Mouse (Mus musculus): ENCODE measurements around the gene 5730522E02Rik. TPM values are rescaled to one million over a fixed set of nuclear protein-coding genes. Genes with fewer than 3 reads are reported as not detected.

Gene 5730522E02Rik
- polyA plus RNA-seq, 1 experiment: 8.8 TPM

- H3K4me1 ChIP-seq (ENCODE audit: control insufficient read depth, insufficient read depth, low read length): no peaks in the 10 kb centered on the region
- H3K4me3 ChIP-seq (ENCODE audit: insufficient read depth, low read length): no peak overlapping the region
- no peak overlapping the region for H3K27ac ChIP-seq (ENCODE audit: insufficient read depth, low read length)
- TF ChIP-seq CTCF (IDR thresholded peaks at IDR 0.05; ENCODE audit: extremely low read depth, insufficient read depth, low read length) (no peak), POLR2A (IDR thresholded peaks at IDR 0.05; ENCODE audit: extremely low read depth, insufficient read depth, low read length) (no peak)
Measured at GRCm38 (mm10) chr11:26195468-26195867, 15.1 kb downstream of the 5730522E02Rik start.

GRCm38 (mm10) chr11:26187231-26187967 lies 23.2 kb downstream of the 5730522E02Rik start:
- TF ChIP-seq POLR2A (IDR thresholded peaks at IDR 0.05; ENCODE audit: extremely low read depth, insufficient read depth, low read length): no peak
- TF ChIP-seq CTCF (IDR thresholded peaks at IDR 0.05; ENCODE audit: extremely low read depth, insufficient read depth, low read length): no peak
- H3K4me3 ChIP-seq (ENCODE audit: insufficient read depth, low read length): no peak overlapping the region

DNA sequence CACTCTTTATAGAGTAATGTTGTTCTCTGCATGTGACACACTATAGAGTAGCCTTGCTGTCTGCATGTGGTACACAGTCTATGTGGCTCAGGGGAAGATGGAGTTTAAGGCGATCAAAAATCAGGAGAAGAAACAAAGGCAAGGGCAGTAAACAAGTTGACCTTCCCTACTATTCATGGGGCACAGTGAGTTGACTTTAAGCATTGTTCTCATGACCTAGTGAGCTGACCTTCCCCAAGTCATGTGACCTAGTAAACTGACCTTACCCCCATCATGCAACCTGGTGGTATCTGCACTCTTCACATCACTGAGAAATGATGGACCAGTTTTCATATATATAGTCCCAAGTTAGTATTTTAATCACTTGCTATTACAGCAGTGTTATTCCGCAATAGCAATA lies 40.0 kb downstream of the 5730522E02Rik start:
- H3K4me3 ChIP-seq (ENCODE audit: insufficient read depth, low read length): no peak overlapping the region
- H3K4me1 ChIP-seq (ENCODE audit: control insufficient read depth, insufficient read depth, low read length): no peaks in the 10 kb centered on the region
- TF ChIP-seq POLR2A (IDR thresholded peaks at IDR 0.05; ENCODE audit: extremely low read depth, insufficient read depth, low read length) (no peak), CTCF (IDR thresholded peaks at IDR 0.05; ENCODE audit: extremely low read depth, insufficient read depth, low read length) (no peak)
- H3K27ac ChIP-seq (ENCODE audit: insufficient read depth, low read length): no peak overlapping the region

More at GRCm38 (mm10) chr11:26187231-26187967, 23.2 kb downstream of the 5730522E02Rik start:
- H3K27ac ChIP-seq (ENCODE audit: insufficient read depth, low read length): no peak overlapping the region
- no peaks in the 10 kb centered on the region for H3K4me1 ChIP-seq (ENCODE audit: control insufficient read depth, insufficient read depth, low read length)

DNA sequence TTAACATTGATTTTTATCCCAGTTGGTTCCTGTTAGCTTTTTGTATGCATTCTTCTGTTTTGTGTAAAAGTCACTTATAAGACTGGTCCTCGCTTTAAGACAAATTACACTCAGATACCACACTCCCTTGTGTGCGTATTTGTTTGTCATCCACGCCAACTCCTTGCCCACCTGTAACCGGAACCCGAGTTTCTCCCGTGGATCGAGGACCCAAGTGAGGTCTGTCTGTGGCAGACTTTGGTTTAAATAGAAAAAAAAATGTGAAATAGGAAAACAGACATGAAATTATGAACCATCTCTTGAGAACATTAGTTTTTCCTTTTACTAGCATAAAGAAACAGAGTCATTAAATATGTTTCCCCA lies 43.0 kb downstream of the 5730522E02Rik start:
- Histone ChIP-seq H3K4me1 (ENCODE audit: control insufficient read depth, insufficient read depth, low read length) (no peaks in the 10 kb centered on the region), H3K4me3 (ENCODE audit: insufficient read depth, low read length) (no peak overlapping the region), H3K27ac (ENCODE audit: insufficient read depth, low read length) (no peak overlapping the region)
- TF ChIP-seq POLR2A (IDR thresholded peaks at IDR 0.05; ENCODE audit: extremely low read depth, insufficient read depth, low read length) (no peak), CTCF (IDR thresholded peaks at IDR 0.05; ENCODE audit: extremely low read depth, insufficient read depth, low read length) (no peak)

DNA sequence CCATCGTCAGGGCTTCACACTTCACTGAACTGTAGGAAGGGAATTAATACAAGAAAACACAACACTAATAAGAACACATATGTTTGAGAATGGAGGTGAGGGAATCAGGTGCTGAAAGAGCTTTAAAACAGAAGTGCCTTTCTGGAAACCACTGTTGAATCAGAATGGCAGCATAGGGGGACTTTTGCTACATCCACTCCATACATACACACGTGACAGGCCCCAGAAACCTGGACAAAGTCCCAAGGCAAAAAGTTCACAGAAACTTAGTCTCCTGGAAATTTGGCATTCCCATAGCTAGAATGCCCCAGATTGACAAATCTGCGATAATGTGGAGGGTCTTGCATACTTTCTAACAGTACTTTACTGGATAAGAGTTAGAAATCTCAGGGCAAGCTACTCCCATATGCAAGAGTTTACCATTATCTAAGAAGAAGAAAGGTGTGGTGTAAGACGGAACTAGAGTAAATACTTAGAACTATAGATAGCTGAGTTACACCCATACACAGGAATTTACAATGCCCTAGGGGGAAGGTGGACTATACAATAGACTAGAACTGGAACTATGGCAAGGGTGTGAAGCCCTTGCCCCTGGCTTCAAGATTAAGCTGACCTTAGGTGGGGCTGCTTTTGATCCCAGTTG lies 43.5 kb downstream of the 5730522E02Rik start:
- Histone ChIP-seq H3K4me1 (ENCODE audit: control insufficient read depth, insufficient read depth, low read length) (no peaks in the 10 kb centered on the region), H3K27ac (ENCODE audit: insufficient read depth, low read length) (no peak overlapping the region), H3K4me3 (ENCODE audit: insufficient read depth, low read length) (no peak overlapping the region)
- TF ChIP-seq CTCF (IDR thresholded peaks at IDR 0.05; ENCODE audit: extremely low read depth, insufficient read depth, low read length) (no peak), POLR2A (IDR thresholded peaks at IDR 0.05; ENCODE audit: extremely low read depth, insufficient read depth, low read length) (no peak)

DNA sequence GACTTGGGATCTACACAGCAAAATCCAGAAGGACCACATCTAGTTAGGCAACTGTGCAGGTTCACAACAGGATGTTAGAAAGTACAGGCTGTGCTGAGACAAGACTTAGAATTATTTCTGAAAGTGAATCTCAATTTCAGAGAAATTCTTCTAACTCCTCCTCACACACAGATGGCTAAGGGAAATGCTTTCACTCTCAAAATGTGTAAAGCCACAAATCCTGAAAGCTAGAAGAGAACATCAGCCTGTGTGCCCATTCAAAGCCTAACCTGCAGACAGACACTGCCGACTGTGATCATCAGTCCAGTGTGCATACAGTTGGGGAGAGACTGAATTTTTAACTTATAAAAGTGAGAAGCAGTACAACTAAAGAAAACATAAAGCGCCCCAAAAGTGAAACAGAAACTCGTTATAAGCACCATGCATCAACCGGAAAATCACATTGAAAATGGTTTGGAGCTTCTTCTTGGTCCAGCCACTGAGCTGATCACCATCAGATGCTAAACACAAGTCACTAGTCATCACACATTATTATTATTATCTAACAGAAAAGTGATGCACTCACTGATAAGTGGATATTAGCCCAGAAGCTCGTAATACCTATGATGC lies 45.8 kb downstream of the 5730522E02Rik start:
- Histone ChIP-seq H3K4me3 (ENCODE audit: insufficient read depth, low read length) (no peak overlapping the region), H3K27ac (ENCODE audit: insufficient read depth, low read length) (no peak overlapping the region), H3K4me1 (ENCODE audit: control insufficient read depth, insufficient read depth, low read length) (peaks cover 2% of the 10 kb centered on the region)
- TF ChIP-seq POLR2A (IDR thresholded peaks at IDR 0.05; ENCODE audit: extremely low read depth, insufficient read depth, low read length) (no peak), CTCF (IDR thresholded peaks at IDR 0.05; ENCODE audit: extremely low read depth, insufficient read depth, low read length) (no peak)

DNA sequence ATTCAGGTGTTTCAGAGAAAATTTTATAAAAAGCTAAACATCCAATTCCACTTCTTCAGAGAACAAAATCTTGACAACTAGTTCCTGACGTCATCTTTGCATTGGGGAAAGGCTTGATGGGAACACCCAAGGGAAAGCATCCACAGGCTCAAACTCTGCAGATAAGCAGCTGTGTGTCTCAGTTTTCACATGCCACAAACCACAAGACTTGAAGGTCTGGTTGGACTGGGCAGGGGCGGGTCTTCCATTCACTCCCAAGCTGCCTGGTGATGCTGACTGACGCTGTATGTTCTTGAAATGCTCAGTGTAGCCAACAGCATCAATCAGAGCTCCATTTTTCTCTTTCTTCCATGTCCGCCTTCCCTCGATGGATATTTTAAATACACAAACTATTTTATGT lies 49.2 kb downstream of the 5730522E02Rik start:
- Histone ChIP-seq H3K27ac (ENCODE audit: insufficient read depth, low read length) (no peak overlapping the region), H3K4me3 (ENCODE audit: insufficient read depth, low read length) (no peak overlapping the region), H3K4me1 (ENCODE audit: control insufficient read depth, insufficient read depth, low read length) (peaks cover 2% of the 10 kb centered on the region)
- TF ChIP-seq POLR2A (IDR thresholded peaks at IDR 0.05; ENCODE audit: extremely low read depth, insufficient read depth, low read length): no peak
- no peak for TF ChIP-seq CTCF (IDR thresholded peaks at IDR 0.05; ENCODE audit: extremely low read depth, insufficient read depth, low read length)

GRCm38 (mm10) chr11:26159033-26159432 lies 51.5 kb downstream of the 5730522E02Rik start:
- H3K4me1 ChIP-seq (ENCODE audit: control insufficient read depth, insufficient read depth, low read length): peaks cover 2% of the 10 kb centered on the region
- TF ChIP-seq CTCF (IDR thresholded peaks at IDR 0.05; ENCODE audit: extremely low read depth, insufficient read depth, low read length): no peak
- no peak overlapping the region for H3K4me3 ChIP-seq (ENCODE audit: insufficient read depth, low read length)
- H3K27ac ChIP-seq (ENCODE audit: insufficient read depth, low read length): no peak overlapping the region

GRCm38 (mm10) chr11:26140024-26140423 lies 70.5 kb downstream of the 5730522E02Rik start:
- no peak overlapping the region for H3K4me3 ChIP-seq (ENCODE audit: insufficient read depth, low read length)
- no peaks in the 10 kb centered on the region; the same call in 1 of the 2 replicates for H3K4me1 ChIP-seq (ENCODE audit: control insufficient read depth, insufficient read depth, low read length)
- no peak for TF ChIP-seq POLR2A (IDR thresholded peaks at IDR 0.05; ENCODE audit: extremely low read depth, insufficient read depth, low read length)
- TF ChIP-seq CTCF (IDR thresholded peaks at IDR 0.05; ENCODE audit: extremely low read depth, insufficient read depth, low read length): no peak
- no peak overlapping the region for H3K27ac ChIP-seq (ENCODE audit: insufficient read depth, low read length)

GRCm38 (mm10) chr11:26138013-26138412 lies 72.5 kb downstream of the 5730522E02Rik start:
- TF ChIP-seq CTCF (IDR thresholded peaks at IDR 0.05; ENCODE audit: extremely low read depth, insufficient read depth, low read length): no peak
- no peak for TF ChIP-seq POLR2A (IDR thresholded peaks at IDR 0.05; ENCODE audit: extremely low read depth, insufficient read depth, low read length)
- no peak overlapping the region for H3K4me3 ChIP-seq (ENCODE audit: insufficient read depth, low read length)
- H3K27ac ChIP-seq (ENCODE audit: insufficient read depth, low read length): no peak overlapping the region
- no peaks in the 10 kb centered on the region; the same call in 1 of the 2 replicates for H3K4me1 ChIP-seq (ENCODE audit: control insufficient read depth, insufficient read depth, low read length)
